Mouse (Mus musculus): ENCODE data around the gene Slc2a9. TPM values are rescaled to one million over a fixed set of nuclear protein-coding genes. Genes with fewer than 3 reads are reported as not detected.

Slc2a9 gene
- polyA plus RNA-seq, 1 experiment from 2014 or later: 0.62 TPM

DNA sequence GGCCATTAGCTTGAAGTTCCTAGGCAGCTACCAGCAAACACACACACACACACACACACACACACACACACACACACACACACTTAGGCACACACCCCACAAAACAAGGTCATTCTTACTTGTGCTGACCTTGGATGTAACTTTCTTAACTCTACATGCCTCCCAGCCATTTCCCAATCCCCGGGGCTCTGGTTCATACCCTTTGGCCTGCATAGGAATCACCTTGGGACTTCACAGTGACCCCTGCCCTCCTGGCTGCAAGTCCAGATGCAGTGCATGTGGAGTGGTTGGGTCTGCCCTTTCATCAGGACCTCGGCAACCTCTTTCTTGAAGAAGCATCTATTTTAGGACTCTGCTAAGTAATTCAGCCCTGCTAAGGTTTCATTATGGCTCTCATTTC, 197.7 kb downstream of the Slc2a9 start:
- DNase-seq (ENCODE audit: low spot score) (no peak), ATAC-seq (ENCODE audit: low FRiP score, low TSS enrichment) (no peak)
- no peak for TF ChIP-seq CTCF (IDR thresholded peaks at IDR 0.05; ENCODE audit: low read depth)
- no peak for TF ChIP-seq EP300 (optimal IDR thresholded peaks at IDR 0.05)
- no peak overlapping the region for H3K27ac ChIP-seq (replicated peaks)
- H3K9me3 ChIP-seq (ENCODE audit: control insufficient read depth, low read length): no peaks in the 10 kb centered on the region
- no peak overlapping the region for H3K9ac ChIP-seq (ENCODE audit: low read length)
- H3K36me3 ChIP-seq (ENCODE audit: control insufficient read depth, insufficient read depth, low read length): no peaks in the 10 kb centered on the region
- no peaks in the 10 kb centered on the region for H3K27me3 ChIP-seq (ENCODE audit: control insufficient read depth, insufficient read depth, low read length)
- no peak overlapping the region for H3K4me2 ChIP-seq (replicated peaks; ENCODE audit: low read depth)
- no peaks in the 10 kb centered on the region for H3K4me1 ChIP-seq (replicated peaks; ENCODE audit: control insufficient read depth, insufficient read depth)
- 75% methylated on average over 2 of the region's 2 CpGs for WGBS
- H3K4me3 ChIP-seq (ENCODE audit: low read depth, low read length): no peak overlapping the region

DNA sequence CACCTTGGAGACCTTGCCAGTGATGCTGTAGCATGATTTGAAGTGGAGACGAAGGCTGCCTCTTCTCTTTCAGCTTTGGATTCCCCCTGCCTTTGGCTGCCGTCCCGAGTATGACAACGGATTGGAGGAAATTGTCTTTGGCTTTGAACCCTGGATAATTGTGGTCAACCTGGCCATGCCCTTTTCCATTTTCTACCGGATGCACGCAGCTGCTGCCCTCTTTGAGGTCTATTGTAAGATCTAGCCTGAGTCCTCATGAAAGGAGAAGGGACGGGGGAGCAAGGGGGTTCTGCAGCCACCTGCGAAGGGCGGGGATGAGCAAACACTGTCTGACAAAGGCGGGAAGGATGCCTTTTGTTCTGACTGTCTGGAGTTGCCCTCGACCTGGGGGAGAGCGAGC, 200.3 kb downstream of the Slc2a9 start:
- Histone ChIP-seq H3K9me3 (ENCODE audit: control insufficient read depth, low read length) (no peaks in the 10 kb centered on the region), H3K4me3 (ENCODE audit: low read depth, low read length) (no peak overlapping the region), H3K4me1 (replicated peaks; ENCODE audit: control insufficient read depth, insufficient read depth) (no peaks in the 10 kb centered on the region), H3K36me3 (ENCODE audit: control insufficient read depth, insufficient read depth, low read length) (no peaks in the 10 kb centered on the region), H3K4me2 (replicated peaks; ENCODE audit: low read depth) (no peak overlapping the region), H3K27ac (replicated peaks) (no peak overlapping the region), H3K27me3 (ENCODE audit: control insufficient read depth, insufficient read depth, low read length) (no peaks in the 10 kb centered on the region), H3K9ac (ENCODE audit: low read length) (no peak overlapping the region)
- no peak for ATAC-seq (ENCODE audit: low FRiP score, low TSS enrichment)
- 35% methylated on average over 12 of the region's 12 CpGs for WGBS
- DNase-seq (ENCODE audit: low spot score): no peak
- TF ChIP-seq EP300 (optimal IDR thresholded peaks at IDR 0.05): no peak
- no peak for TF ChIP-seq CTCF (IDR thresholded peaks at IDR 0.05; ENCODE audit: low read depth)

DNA sequence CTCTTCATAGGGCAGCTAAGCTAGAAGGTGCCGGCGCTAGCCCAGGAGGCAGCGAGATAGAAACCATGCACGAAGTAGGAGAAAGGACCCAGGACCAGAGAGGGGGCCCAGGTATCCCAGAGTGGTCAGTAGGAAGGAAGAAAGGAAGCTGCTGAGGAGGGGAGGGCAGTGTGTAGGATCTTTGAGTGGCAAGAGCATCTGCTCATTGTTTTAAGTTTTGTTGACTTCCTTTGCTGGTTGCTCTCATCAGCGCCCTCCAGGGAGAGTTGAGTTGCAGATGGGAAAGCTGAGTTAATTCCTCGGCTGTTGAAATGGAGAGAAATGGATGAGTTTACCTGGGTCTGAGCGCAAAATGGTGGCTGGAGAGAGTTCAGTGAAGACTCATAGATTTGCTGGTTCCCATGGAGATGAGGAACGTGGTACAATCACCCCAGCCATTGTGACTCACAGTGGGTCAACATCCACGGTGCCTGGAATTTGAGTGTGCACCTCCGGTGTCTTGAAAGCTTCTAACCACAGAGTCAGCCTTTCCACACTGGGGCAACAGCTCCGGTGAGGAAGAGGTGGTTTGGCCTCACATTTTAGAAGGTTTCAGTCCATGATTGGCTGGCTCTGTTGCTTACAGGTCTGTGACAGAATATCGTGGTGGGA, 201.1 kb downstream of the Slc2a9 start:
- Histone ChIP-seq H3K4me2 (replicated peaks; ENCODE audit: low read depth) (no peak overlapping the region), H3K9ac (ENCODE audit: low read length) (no peak overlapping the region), H3K27ac (replicated peaks) (no peak overlapping the region), H3K4me3 (ENCODE audit: low read depth, low read length) (no peak overlapping the region), H3K9me3 (ENCODE audit: control insufficient read depth, low read length) (no peaks in the 10 kb centered on the region), H3K36me3 (ENCODE audit: control insufficient read depth, insufficient read depth, low read length) (no peaks in the 10 kb centered on the region), H3K4me1 (replicated peaks; ENCODE audit: control insufficient read depth, insufficient read depth) (no peaks in the 10 kb centered on the region), H3K27me3 (ENCODE audit: control insufficient read depth, insufficient read depth, low read length) (no peaks in the 10 kb centered on the region)
- 83% methylated on average over 12 of the region's 12 CpGs for WGBS
- DNase-seq (ENCODE audit: low spot score) (no peak), ATAC-seq (ENCODE audit: low FRiP score, low TSS enrichment) (no peak)
- TF ChIP-seq CTCF (IDR thresholded peaks at IDR 0.05; ENCODE audit: low read depth): no peak
- no peak for TF ChIP-seq EP300 (optimal IDR thresholded peaks at IDR 0.05)

Other genes with a start within 250 kb of the Slc2a9 start
- 73.7 and 77.6 TPM in 2 replicates for gene Tmem128, start 243.0 kb downstream of the Slc2a9 start, polyA plus RNA-seq (2015; fragmentation: Nextera tagmentation; extraction: Ambion mirVana)
- gene Otop1, start 227.2 kb downstream of the Slc2a9 start, polyA plus RNA-seq (2015; fragmentation: Nextera tagmentation; extraction: Ambion mirVana): 0.05 TPM in 1 of 2 replicates, not detected in the other
- not detected in 2 replicates for gene Drd5, start 183.8 kb downstream of the Slc2a9 start, polyA plus RNA-seq (2015; fragmentation: Nextera tagmentation; extraction: Ambion mirVana)
- 174 and 178 TPM in 2 replicates for gene Wdr1, start 60.1 kb upstream of the Slc2a9 start, polyA plus RNA-seq (2015; fragmentation: Nextera tagmentation; extraction: Ambion mirVana)
- 2.9 and 3.6 TPM in 2 replicates for gene Zfp518b, start 181.7 kb upstream of the Slc2a9 start, polyA plus RNA-seq (2015; fragmentation: Nextera tagmentation; extraction: Ambion mirVana)